Mouse (Mus musculus) E14TG2a.4 (cell line): ENCODE measurements around the gene Sgpp1.

Source experiments
- CTCF ChIP-seq: conservative IDR thresholded peaks from 2 replicates; pipeline ENCODE4 v1.5.1; 2014; ENCODE audit warnings: low read length
- NANOG ChIP-seq: IDR thresholded peaks from 2 replicates; pipeline ENCODE4 v1.6.1; 2014; ENCODE audit warnings: borderline replicate concordance, low read length, mixed read lengths

DNA sequence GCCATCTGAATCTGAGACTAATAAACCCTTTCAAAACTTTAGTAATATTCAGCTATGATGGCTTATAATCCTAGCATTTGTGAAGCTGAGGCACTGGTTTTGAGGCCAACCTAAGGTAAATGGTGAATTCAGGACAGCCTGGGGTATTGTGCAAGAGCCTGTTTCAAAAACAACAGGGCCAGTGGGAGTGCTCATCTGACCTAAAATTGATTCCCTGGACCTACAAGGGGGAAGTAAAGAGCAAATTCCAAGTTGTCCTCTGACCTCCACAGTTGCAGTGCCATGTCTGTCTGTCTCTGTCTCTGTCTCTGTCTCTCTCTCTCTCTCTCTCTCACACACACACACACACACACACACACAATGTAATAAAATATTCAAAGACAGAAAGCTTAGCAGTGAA is 68.6 kb downstream of the Sgpp1 start:
- TF ChIP-seq CTCF, result no peak
- TF ChIP-seq NANOG, result no peak
